Mouse (Mus musculus) cerebellum, adult 9-10 months (tissue): ENCODE results near the gene Rbfox1.

Experiments
- DNase-seq: peaks from one replicate; pipeline ENCODE4 v3.0.0; 2022

The Rbfox1 gene

DNA sequence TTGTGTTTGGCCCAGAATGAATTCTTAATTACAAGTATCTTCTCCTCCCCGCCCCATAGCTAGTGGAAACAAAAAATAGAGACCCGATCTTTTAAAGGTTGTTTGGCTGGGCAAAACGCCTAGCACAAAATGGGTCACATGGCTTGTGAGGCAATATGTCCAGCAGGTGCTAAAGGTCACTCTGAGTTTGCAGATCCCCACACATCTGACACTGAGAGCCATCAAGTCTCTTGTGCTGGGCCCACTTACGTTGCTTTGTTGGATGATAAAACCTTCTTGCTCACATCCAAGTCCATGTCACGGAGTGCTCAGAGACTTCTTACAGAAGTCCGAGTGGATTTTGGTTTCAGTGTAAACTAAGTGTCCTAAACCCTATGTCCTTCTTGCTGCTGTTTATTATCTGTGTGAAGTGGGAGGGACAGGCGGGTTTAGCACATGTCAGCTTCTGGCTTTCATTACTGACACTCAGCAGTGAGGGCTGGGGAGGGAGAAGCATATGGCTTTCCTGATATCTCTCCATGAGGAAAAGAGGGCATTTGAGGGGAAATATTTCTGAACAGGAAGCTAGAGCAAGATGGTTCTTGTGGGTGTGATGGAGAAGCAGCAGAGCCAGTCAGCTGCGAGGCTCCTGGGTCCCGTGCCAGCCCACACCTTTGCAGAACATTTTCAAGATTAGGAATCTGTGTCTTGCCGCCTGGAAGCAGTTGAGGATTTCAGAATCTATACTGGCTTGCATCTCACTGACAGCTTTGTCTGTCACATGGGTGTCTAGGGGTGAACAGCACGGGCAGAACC lies 1214.5 kb downstream of the Rbfox1 start:
- DNase-seq, result peak; percentile 93

DNA sequence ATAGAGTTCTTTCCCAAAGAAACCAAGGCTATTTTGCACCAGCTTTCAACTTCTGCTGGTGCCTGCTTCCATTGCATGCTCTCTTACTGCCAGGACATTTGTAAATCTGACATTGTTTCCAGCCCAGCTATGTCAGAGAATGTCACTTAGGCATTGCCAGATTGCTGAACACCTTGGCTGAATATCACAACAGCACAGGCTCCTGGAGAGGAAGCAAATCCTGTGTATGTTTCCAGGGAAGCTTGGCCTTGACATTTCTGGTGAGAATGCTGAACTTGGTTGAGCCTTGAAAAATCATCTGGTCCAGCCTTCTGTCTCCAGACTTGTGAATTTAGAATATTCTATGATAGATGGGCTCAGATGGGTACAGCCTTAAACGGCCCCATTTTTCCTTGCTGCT lies 1217.3 kb downstream of the Rbfox1 start:
- DNase-seq, result peak; percentile 81

DNA sequence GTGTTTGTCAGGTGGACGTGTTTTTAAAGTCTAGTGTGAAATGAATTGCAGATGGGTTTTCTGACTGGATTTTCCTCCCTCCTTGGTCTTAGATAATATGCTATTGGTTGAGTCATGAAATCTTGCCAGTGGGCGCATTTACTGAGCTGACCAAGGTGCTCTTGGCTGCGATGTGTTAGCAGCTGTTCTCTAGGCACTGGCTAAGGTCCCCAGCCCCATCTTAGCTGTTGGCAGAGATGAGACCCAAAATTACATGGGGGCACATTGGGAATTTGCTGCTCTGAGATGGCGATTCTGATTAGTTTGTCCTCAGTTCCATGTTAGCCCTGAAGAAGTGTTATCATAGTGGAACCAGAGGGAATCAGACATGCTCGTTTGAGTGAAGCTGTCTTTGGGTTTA lies 1218.1 kb downstream of the Rbfox1 start:
- no peak for DNase-seq

DNA sequence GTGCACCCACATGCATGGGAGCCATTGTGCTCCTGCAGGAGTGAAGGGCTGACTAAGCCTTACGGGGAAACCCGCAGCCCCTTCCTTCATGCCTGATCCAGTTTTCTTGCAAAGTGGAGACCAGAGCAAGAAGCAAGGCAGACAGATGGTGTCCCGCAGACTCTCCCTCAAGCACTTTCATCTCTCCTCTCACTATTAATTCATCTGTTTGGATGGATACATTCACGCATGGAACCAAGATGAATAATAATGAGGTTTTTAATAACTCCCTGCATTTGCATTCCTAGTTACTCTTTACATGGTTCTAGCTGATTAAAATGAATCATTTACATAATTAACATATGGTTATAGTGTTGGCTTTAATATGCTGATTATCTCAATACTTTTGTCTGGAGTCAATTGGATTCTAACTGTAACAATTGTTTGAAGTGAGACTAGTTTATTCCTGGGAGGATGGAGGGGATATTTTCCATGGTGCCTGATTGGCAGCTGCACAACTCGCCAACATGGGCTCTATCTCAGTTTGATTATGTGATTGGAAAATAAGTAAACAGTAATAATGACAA lies 1221.4 kb downstream of the Rbfox1 start:
- no peak for DNase-seq

DNA sequence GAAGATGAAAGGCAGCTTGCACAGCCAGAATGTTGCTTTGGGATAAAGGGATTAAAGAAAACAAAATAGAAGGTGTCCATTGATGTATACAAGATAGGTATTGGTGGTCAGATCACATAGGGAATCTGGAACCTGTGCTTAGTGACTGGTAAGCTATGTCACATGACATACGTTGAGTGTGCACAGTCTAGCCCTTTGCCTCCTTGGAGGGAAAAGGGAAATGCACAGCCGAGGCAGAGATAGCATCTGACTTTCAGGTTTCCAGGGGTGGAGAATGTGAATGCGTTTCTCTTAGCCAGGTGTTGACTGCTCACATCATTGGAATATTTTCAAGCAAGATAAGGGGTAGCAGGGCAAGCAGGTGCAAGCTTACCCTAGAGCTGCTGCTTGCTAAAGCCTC lies 1230.8 kb downstream of the Rbfox1 start:
- no peak for DNase-seq

DNA sequence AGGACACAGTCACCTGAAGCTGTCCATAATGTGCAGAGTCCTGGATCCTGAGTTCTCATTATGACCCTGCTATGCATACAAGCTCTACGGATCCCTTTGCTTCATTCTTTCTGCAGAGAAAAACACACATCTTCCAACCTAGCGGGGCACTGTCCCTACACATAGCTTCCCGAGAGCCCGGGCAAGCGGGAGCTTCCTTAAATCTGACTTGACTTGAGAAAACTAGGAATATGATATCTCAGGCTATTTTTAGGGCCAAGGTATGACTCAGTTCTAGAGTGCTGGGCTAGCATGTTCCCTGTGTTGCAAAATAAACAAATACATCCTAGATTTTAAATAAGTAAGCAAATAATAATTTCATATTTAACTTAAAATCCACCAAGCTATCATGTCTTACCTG lies 1244.4 kb downstream of the Rbfox1 start:
- no peak for DNase-seq

DNA sequence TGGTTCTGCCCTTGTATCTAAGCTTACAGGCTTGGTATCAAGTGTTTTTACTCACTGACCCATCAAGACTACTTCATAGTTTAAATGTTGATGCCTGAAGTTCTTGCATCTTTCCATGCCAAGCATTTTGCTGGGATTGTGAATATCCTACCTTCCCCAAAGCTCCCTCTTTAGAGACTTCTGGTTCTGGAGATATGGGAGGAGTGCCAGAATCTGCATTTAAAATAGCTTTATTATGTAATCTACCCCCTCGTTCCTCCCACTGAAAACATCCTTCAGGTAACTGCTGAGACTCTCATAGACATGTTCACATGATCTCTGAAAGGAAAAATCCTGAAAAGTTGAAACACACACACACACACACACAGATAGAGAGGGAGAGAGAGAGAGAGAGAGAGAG lies 1247.3 kb downstream of the Rbfox1 start:
- peak; percentile 44 for DNase-seq

DNA sequence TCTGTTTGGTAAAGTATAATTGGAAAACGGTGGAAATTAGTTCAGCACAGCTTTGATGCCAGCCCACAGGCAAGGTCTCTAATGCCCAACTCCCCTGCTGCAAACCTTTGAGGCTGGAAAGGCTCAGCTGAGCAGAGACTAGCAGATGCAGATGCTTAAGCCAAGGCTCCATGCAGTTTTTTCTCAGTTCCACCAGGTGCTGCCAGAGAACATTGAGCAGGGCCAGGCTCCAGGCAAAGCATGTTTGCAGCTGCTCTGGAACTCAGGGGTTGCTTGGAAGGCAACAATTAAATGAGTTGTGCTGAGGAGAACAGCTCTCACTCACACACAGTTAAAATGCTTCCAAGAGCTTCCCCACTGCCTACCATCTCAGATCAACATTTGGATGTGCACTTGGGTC lies 1251.8 kb downstream of the Rbfox1 start:
- no peak for DNase-seq

DNA sequence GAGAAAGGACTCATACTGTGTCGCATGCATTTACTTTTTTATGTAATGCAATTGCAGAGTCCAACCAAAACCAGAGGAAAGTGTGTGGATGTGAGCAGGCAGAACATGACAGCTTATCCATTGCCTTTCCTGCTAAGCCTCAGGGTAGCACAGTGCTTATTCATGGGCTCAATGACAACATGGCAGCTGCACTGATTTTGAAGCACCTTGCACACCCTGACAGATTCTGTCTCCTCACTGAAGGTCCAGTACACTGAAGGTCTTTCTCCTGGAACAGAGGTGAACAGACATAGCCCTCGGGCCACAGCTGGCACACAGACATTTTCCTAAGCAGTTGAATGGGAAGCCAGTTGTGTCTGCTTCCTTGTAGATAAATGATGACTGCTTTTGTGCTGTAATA lies 1254.3 kb downstream of the Rbfox1 start:
- no peak for DNase-seq

DNA sequence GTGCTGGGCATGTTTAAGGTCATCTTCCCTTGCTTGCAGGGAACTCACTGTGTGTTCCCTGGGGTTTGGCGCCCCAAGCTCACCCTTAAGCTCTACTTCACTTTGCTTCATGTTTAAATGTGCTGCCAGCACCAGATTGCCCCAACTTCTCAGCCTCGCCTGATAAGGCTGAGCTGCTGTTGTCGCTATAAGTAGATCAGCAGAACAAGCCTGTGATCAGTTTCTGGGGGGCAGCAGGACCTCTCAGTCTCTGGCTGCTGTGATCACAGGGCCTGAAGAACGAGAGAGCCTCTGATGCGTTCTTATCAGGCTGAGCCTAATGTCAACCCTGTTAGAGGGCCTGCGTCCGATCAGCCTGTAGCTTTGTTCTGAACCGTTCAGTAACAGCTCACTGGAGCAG lies 1255.8 kb downstream of the Rbfox1 start:
- no peak for DNase-seq

DNA sequence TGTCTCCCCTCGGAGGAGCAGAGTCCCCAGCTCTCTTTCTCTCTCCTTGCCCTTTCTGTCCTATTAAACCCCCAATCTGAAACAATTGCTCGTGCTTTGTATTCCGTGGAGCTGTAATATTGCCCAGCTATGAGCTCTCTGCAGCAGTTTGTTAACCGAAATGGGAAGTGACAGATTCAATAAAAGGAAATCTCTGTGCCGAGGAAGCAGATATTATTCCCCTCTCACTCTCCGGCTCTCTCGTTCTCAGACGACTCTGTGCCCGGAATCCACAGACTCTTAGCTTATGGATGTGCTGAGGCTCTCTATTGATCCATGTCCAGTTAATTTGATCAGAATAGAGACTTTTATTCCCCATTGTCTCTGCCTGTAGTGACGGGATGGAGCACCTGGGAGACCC lies 1260.3 kb downstream of the Rbfox1 start:
- no peak for DNase-seq

DNA sequence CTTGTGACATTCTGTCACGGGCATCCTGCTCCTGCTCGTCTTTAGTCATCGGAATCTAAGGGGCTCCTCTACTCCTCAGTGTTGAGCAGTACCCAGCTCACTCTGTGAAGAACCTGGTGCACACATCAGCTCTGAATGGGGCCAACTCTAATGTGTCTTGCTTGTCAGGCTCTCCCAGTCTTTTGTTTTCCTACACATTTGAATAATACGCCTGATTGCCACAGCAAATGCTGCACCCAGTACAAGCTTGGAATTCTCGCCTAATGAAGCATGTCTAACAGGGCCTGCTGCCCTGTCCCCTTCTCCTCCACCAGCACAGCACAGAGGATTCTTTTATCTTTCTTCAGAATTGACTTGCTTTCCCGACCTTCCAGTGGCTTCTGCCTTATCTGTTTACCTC lies 1261.3 kb downstream of the Rbfox1 start:
- no peak for DNase-seq

DNA sequence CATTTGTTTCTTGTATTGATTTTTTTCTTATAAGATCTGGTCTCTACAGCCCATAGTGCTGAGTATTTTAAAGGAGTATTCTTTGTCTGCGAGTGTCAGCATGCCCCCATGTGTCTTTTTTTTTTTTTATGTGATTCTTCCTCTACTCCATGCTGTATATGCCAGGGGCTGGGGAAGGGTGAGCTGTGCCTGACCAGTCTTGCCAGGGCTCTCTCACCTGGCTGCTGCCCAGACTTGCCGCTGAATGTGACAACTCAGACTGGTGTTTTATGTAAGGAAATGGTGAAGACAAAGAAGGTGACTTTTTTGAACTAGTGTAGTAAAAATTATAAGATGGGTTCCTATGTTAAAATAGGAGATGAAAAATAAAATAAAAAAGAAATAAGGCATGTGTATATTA lies 1262.7 kb downstream of the Rbfox1 start:
- peak; percentile 41 for DNase-seq

DNA sequence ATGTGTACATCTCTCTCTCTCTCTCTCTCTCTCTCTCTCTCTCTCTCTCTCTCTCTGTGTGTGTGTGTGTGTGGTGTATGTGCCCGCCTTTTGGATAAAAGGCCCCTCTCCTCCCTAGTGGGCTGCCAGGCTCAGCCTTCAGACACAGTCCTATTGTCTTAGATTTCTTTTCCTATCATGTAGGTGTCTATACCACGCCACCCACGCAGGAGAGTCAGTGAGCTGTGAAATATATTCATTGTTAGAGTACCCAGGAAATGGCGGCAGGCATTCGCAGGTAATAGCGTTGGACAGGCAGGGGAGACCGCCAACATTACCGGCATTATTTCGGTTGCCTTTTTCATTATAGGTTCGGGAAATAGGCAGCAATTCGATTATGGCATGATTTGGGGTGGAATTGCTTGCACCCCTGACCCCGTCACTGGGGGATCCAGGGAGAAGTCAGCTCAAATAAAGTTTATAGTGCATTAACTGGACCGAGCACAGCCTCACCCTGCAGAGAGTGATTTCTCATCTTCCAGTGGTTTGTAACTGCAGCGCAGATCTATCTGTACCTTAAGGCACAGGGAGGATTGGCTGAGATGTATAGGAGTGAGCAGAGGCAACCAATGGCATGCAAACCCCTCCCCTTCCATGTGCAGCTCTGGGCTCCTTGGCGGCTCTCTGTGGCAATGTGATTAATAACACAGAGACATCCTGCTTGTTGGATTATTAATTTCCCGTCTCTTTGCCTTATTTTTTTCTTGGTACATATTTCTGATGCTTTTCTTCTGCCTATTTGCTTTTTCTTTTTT lies 1264.1 kb downstream of the Rbfox1 start:
- no peak for DNase-seq

DNA sequence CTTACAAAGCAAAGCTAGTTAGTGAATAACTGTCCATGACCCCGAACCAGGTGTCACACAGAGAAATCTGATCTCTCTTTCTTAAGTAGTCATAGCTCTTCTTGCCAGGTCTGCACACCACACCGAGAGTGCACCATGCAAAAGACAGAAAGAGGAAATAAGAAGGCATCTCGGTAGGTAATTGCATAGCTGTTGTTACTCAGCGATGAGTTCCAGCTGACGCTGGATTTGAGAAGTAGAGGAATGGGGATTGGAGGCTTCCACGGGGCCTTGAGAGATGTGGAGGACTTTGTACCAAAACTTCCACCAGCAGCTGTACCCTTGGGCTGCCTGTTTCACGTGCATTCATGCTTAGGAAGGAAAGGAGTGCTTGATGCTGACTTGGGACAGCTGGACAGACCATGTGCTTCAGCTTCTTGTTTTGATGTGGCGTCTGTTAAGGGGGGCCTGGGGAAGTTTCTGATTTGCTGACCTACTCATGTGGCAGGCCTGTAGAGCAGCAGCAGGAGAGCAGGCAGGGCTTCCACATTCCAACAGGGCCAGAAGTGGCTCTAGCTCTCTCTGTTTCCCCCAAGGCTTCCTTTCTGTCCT lies 1265.1 kb downstream of the Rbfox1 start:
- DNase-seq, result no peak

DNA sequence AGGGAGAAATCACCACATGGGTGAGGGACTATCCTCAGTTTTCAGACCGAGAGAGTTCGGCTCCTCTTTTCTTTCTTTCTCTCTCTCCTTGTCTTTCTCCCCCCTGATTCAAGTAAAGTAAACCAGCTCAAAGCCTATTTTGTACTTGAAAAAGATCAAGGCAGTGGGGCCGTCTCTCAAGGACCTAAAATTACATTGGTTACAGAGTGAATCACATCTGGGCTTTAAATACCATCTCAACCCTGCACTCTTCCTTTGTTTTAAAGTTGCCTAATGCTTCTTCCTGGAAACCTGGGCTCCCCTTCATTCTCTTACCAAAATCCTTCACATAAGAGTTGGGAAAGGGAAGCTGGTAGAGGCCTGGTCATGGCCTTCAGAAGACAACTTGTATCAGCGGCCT lies 1267.2 kb downstream of the Rbfox1 start:
- DNase-seq, result no peak

DNA sequence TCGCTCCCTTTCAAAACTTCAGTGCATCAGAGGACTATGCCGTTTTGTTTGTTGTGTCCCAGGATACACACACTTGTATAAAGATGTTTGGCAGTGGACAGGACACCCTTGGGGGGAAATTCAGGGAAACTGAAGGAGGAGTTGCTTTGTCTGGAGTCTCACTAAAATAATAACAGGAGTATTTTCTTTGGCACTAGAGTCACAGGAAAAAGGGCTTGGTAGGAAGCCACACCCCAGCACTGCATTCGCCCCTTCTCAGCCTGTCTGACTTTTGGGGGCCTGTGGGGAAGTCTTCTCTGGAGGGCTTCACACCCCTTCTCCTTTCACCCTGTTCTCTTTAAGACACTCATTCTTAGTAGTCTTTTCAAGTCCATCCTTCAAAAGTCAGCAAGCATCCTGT lies 1269.5 kb downstream of the Rbfox1 start:
- DNase-seq, result no peak

DNA sequence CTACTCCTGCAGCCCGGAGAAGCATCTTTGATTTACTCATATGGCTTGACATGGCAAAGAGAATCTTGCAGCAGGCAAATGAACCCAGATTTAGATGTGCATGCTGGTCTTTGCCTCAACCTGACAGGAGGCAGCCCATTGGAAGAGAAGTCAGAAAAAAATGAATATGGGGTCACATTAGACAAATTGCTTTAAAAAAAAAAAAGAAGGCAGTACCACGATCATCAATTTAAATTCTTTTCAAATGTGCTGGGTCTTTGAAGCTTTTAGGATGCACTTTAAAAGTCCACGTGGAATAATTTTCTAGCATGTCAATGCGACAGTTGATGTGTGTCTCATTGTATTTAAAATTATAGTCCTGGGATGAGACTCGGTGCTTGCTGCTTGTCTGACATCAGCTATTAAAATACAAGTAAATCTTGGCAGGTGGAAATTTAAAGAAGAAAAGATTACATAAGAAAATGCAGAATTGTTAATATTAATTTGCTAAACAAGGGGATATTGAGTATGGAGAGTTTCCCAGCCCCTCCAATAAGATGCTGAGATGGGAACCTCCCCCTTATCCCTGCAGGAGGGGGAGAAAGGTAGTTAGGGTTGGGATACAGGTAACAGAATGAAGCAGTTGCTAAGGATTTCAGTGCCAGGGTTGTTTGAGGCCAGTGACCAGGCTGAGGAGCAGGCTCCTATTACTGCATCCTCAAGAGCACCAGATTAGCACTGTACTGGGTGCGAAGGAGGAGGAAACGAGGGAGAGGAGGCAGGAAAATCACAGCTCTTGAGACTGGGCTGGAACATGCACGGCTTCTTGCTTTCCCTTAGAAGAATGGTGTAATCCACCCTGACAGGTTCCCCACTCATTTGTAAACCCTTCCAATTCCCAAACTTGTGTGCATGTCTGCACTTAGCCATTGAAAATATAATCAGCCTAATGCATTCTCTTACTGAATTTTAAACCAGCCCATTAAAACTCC lies 1274.0 kb downstream of the Rbfox1 start:
- DNase-seq, result no peak

DNA sequence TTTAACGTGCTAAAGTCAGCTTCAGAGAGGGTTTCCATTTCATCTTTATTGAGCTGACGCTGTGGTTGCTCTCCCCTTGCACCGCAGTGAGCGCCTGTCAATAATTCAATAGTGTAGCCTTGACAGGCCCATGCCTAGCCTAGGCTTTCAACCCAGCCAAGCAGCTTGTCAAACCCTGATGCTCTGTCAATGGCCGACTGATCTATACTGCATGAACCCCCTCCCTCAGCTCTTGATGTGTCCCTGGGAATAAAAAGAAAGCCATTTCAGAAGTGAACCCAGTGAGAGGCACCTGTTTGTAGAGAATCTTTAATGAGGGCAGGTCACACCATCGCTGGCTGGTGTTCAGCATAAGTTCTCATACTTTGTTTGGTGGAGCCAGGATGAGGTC lies 1274.7 kb downstream of the Rbfox1 start:
- DNase-seq, result no peak

DNA sequence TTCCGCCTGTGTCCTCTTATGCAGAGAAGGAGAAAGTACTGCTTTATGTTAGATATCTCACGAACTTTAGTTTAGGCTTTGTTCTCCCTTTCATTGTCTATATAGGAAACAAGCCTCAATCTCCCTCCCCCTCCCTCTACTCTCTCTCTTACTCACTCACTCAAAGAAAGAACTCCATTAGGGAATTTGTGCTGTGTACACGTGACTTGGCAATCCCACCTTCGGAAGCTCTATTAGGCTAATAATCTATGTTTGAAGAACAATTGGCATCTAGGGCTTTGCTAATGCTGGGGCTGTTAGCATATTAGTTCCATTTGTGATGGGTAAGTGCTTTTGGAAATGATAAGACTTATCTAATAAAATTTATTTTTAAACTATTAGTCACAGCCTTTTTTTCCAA lies 1277.0 kb downstream of the Rbfox1 start:
- no peak for DNase-seq

DNA sequence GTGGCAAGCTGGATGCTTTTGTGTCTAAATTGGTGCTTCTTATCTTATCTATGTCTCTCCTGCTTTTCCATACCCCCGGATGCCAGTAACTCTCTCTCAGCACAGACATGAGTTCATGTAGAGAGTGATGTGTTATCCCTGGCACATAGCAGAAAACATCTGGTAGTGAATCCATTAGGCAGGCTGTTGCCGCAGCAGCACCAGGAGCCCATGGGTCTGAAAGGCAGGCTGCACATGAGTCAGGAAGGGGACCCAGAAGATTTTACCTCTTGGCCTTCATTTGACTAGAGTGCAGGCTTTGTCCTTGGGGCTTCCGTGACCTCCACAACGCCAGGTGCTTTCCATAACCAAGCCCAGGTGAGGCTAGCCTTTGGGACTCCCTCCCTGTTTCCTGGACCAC lies 1278.5 kb downstream of the Rbfox1 start:
- no peak for DNase-seq

DNA sequence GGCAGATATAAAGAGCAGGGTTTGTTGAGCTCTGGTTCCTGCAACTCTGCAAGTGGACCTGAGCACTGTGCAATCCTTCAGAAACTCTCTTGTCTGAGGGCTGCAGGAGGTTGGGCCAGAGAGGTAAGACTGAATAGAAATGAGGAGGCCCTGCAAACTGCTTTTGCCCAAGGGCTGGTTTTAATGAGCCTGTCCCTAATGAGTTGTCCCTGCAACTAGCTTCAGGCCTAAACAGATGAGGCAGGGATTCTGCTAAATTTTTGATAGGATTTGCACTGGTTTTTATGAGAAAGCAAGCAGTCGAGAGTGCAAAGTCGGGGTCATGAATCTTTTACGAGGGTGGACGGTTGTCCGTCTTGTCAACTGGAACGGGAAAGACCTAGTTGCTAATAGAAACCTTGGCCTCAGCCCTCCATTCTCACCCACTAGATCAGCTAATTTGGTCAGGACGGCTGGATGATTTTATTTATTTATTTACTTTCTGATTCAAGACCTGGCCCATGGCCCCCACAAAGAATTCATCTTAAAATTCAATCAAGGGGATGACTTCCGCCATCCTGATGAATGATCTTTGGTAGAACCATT lies 1279.1 kb downstream of the Rbfox1 start:
- no peak for DNase-seq
